Mouse (Mus musculus) embryonic facial prominence, embryonic 14.5 days (tissue): ENCODE data around the gene Exd1. TPM values are rescaled to one million over a fixed set of nuclear protein-coding genes. Genes with fewer than 3 reads are reported as not detected.

ENCODE experiments used
- ATAC-seq: fragments of 200-750 bp; cut with Nextera tagmentation; 2 replicates; pipeline ENCODE4 v1.8.0; 2017; ENCODE audit warnings: low read depth, moderate number of reproducible peaks, moderate TSS enrichment
- DNase-seq: peaks from one replicate; pipeline ENCODE4 v3.0.0-alpha.2; 2015; ENCODE audit warnings: low spot score
- H3K27ac ChIP-seq: fragments of 300-500 bp; sonication (generic); replicated peaks from 2 replicates; pipeline ENCODE4 v1.5.1; 2014; ENCODE audit warnings: low read depth, mild to moderate bottlenecking, low read length, moderate library complexity
- H3K27me3 ChIP-seq: fragments of 300-500 bp; sonication (generic); replicated peaks from 2 replicates; pipeline ENCODE4 v1.6.1; 2014; ENCODE audit warnings: low read length; ENCODE audit not compliant: control insufficient read depth, insufficient read depth
- H3K36me3 ChIP-seq: fragments of 300-500 bp; sonication (generic); 2 replicates; pipeline ENCODE4 v1.6.1; 2014; ENCODE audit warnings: low read length, mixed read lengths; ENCODE audit not compliant: control insufficient read depth, insufficient read depth
- H3K4me1 ChIP-seq: fragments of 300-500 bp; sonication (generic); 2 replicates; pipeline ENCODE4 v1.6.1; 2014; ENCODE audit warnings: antibody characterized with exemption, low read length; ENCODE audit not compliant: control insufficient read depth, insufficient read depth
- H3K4me2 ChIP-seq: fragments of 300-500 bp; sonication (generic); 2 replicates; pipeline ENCODE4 v1.6.1; 2014; ENCODE audit warnings: low read depth, mild to moderate bottlenecking, low read length, moderate library complexity, mixed read lengths
- H3K4me3 ChIP-seq: fragments of 300-500 bp; sonication (generic); 2 replicates; pipeline ENCODE4 v1.5.1; 2014; ENCODE audit warnings: low read depth, mild to moderate bottlenecking, low read length
- H3K9ac ChIP-seq: fragments of 300-500 bp; sonication (generic); 2 replicates; pipeline ENCODE4 v1.6.1; 2014; ENCODE audit warnings: low read depth, mild to moderate bottlenecking, low read length, moderate library complexity, mixed read lengths
- H3K9me3 ChIP-seq: fragments of 300-500 bp; sonication (generic); 2 replicates; pipeline ENCODE4 v1.6.1; 2016; ENCODE audit warnings: low read length; ENCODE audit not compliant: control insufficient read depth
- WGBS: fragments of 180-500 bp; shearing (Covaris S2); extraction: QIAGEN DNeasy Blood & Tissue Kit; methylation state at CpG from one replicate; pipeline ENCODE4 v1.1.7; 2014; 5-methylcytosine and 5-hydroxymethylcytosine counted together
- polyA plus RNA-seq: library from polyadenylated mRNA; unstranded; fragments of >200 nt; fragmentation: Nextera tagmentation; extraction: Ambion mirVana; gene quantifications from 2 replicates; pipeline ENCODE4 v1.2.1, GENCODE M21; 2014

Gene Exd1
- polyA plus RNA-seq, 1 experiment from 2014 or later, result 0.29 TPM

GRCm38 (mm10) chr2:119548691-119549090 lies 1.3 kb upstream of the Exd1 start:
- DNase-seq, result peak; percentile 60
- Histone ChIP-seq H3K36me3 (no peaks in the 10 kb centered on the region), H3K9ac (peak overlapping the region; percentile 88), H3K4me3 (peak overlapping the region; percentile 94), H3K4me2 (peak overlapping the region; percentile 79), H3K27ac (no peak overlapping the region), H3K4me1 (peaks cover 9% of the 10 kb centered on the region), H3K27me3 (no peaks in the 10 kb centered on the region), H3K9me3 (no peaks in the 10 kb centered on the region)
- ATAC-seq, result no peak
- WGBS, result 62% methylated on average over 5 of the region's 5 CpGs

- no peaks in the 10 kb centered on the region for H3K36me3 ChIP-seq
- DNase-seq, result no peak
- peaks cover 9% of the 10 kb centered on the region for H3K4me1 ChIP-seq
- ATAC-seq, result no peak
- H3K27ac ChIP-seq, result peak overlapping the region; percentile 77; the same call in 1 of the 2 replicates
- peak overlapping the region; percentile 88 for H3K9ac ChIP-seq
- H3K27me3 ChIP-seq, result no peaks in the 10 kb centered on the region
- peak overlapping the region; percentile 79 for H3K4me2 ChIP-seq
- H3K4me3 ChIP-seq, result peak overlapping the region; percentile 94
- no peaks in the 10 kb centered on the region for H3K9me3 ChIP-seq
- WGBS, result 7% methylated on average over 3 of the region's 3 CpGs
These were observed 889 bp upstream of the Exd1 start for GRCm38 (mm10) chr2:119548371-119548660.

GRCm38 (mm10) chr2:119546848-119547521 lies 442 bp downstream of the Exd1 start:
- H3K9ac ChIP-seq, result peak overlapping the region; percentile 88
- no peaks in the 10 kb centered on the region for H3K36me3 ChIP-seq
- peak; percentile 80 for ATAC-seq
- WGBS, result 1% methylated on average over 30 of the region's 30 CpGs
- H3K4me3 ChIP-seq, result peak overlapping the region; percentile 94
- peaks cover 9% of the 10 kb centered on the region for H3K4me1 ChIP-seq
- DNase-seq, result peak; percentile 89
- peak overlapping the region; percentile 73 for H3K27ac ChIP-seq
- no peaks in the 10 kb centered on the region for H3K9me3 ChIP-seq
- peak overlapping the region; percentile 79 for H3K4me2 ChIP-seq
- H3K27me3 ChIP-seq, result no peaks in the 10 kb centered on the region

- ATAC-seq (no peak), DNase-seq (no peak)
- Histone ChIP-seq H3K27me3 (no peaks in the 10 kb centered on the region), H3K4me2 (no peak overlapping the region), H3K9ac (no peak overlapping the region), H3K4me1 (peaks cover 6% of the 10 kb centered on the region), H3K9me3 (no peaks in the 10 kb centered on the region), H3K4me3 (no peak overlapping the region), H3K27ac (no peak overlapping the region), H3K36me3 (no peaks in the 10 kb centered on the region)
- WGBS, result 75% methylated on average over 2 of the region's 2 CpGs
These were observed 3.8 kb downstream of the Exd1 start for GRCm38 (mm10) chr2:119543656-119544055.

GRCm38 (mm10) chr2:119542106-119542505 lies 5.3 kb downstream of the Exd1 start:
- 23% methylated on average over 1 of the region's 1 CpGs for WGBS
- no peaks in the 10 kb centered on the region for H3K9me3 ChIP-seq
- H3K36me3 ChIP-seq, result no peaks in the 10 kb centered on the region
- no peak overlapping the region for H3K27ac ChIP-seq
- H3K4me2 ChIP-seq, result no peak overlapping the region
- H3K9ac ChIP-seq, result no peak overlapping the region
- H3K4me1 ChIP-seq, result no peaks in the 10 kb centered on the region; the same call in 1 of the 2 replicates
- no peak overlapping the region for H3K4me3 ChIP-seq
- no peaks in the 10 kb centered on the region for H3K27me3 ChIP-seq
- DNase-seq, result peak; percentile 61
- ATAC-seq, result no peak

- no peak overlapping the region for H3K9ac ChIP-seq
- DNase-seq (no peak), ATAC-seq (no peak)
- no peaks in the 10 kb centered on the region for H3K9me3 ChIP-seq
- H3K4me1 ChIP-seq, result no peaks in the 10 kb centered on the region
- no peak overlapping the region for H3K4me3 ChIP-seq
- WGBS, result 79% methylated on average over 9 of the region's 9 CpGs
- H3K4me2 ChIP-seq, result no peak overlapping the region
- H3K27ac ChIP-seq, result no peak overlapping the region
- H3K27me3 ChIP-seq, result no peaks in the 10 kb centered on the region
- H3K36me3 ChIP-seq, result no peaks in the 10 kb centered on the region
These were observed 8.6 kb downstream of the Exd1 start for GRCm38 (mm10) chr2:119538802-119539201.

GRCm38 (mm10) chr2:119525422-119525821 lies 22.0 kb downstream of the Exd1 start:
- H3K27me3 ChIP-seq, result no peaks in the 10 kb centered on the region
- H3K9me3 ChIP-seq, result no peaks in the 10 kb centered on the region
- no peak overlapping the region for H3K4me2 ChIP-seq
- no peak for DNase-seq
- no peaks in the 10 kb centered on the region for H3K4me1 ChIP-seq
- H3K4me3 ChIP-seq, result no peak overlapping the region
- no peak for ATAC-seq
- no peak overlapping the region for H3K27ac ChIP-seq
- no peaks in the 10 kb centered on the region for H3K36me3 ChIP-seq
- no peak overlapping the region for H3K9ac ChIP-seq
- 30% methylated on average over 4 of the region's 4 CpGs for WGBS

- Histone ChIP-seq H3K27ac (no peak overlapping the region), H3K9ac (no peak overlapping the region), H3K4me3 (no peak overlapping the region), H3K9me3 (no peaks in the 10 kb centered on the region), H3K36me3 (no peaks in the 10 kb centered on the region), H3K4me1 (no peaks in the 10 kb centered on the region), H3K4me2 (no peak overlapping the region), H3K27me3 (no peaks in the 10 kb centered on the region)
- no peak for DNase-seq
- WGBS, result 80% methylated on average over 4 of the region's 4 CpGs
- no peak for ATAC-seq
These were observed 23.6 kb downstream of the Exd1 start for GRCm38 (mm10) chr2:119523836-119524235.

- no peaks in the 10 kb centered on the region for H3K4me1 ChIP-seq
- WGBS, result 70% methylated on average over 7 of the region's 7 CpGs
- no peak overlapping the region for H3K4me3 ChIP-seq
- H3K4me2 ChIP-seq, result no peak overlapping the region
- no peak for ATAC-seq
- H3K9ac ChIP-seq, result no peak overlapping the region
- H3K27ac ChIP-seq, result no peak overlapping the region
- H3K9me3 ChIP-seq, result no peaks in the 10 kb centered on the region
- DNase-seq, result peak; percentile 57
- no peaks in the 10 kb centered on the region for H3K36me3 ChIP-seq
- H3K27me3 ChIP-seq, result no peaks in the 10 kb centered on the region
These were observed 26.9 kb downstream of the Exd1 start for GRCm38 (mm10) chr2:119520550-119520949.
